Mouse (Mus musculus) liver, embryonic 18 days (tissue): ENCODE measurements around the gene Faah. TPM values are rescaled to one million over a fixed set of nuclear protein-coding genes. Genes with fewer than 3 reads are reported as not detected.

Experiments used
- polyA plus RNA-seq: library from polyadenylated mRNA; depleted of rRNA; stranded (reverse); fragments of >200 nt; gene quantifications from 2 replicates; pipeline ENCODE4 v1.2.3, GENCODE M21; 2012; rRNA removed

Gene Faah
- 23.5 TPM in 2 replicates for polyA plus RNA-seq

DNA sequence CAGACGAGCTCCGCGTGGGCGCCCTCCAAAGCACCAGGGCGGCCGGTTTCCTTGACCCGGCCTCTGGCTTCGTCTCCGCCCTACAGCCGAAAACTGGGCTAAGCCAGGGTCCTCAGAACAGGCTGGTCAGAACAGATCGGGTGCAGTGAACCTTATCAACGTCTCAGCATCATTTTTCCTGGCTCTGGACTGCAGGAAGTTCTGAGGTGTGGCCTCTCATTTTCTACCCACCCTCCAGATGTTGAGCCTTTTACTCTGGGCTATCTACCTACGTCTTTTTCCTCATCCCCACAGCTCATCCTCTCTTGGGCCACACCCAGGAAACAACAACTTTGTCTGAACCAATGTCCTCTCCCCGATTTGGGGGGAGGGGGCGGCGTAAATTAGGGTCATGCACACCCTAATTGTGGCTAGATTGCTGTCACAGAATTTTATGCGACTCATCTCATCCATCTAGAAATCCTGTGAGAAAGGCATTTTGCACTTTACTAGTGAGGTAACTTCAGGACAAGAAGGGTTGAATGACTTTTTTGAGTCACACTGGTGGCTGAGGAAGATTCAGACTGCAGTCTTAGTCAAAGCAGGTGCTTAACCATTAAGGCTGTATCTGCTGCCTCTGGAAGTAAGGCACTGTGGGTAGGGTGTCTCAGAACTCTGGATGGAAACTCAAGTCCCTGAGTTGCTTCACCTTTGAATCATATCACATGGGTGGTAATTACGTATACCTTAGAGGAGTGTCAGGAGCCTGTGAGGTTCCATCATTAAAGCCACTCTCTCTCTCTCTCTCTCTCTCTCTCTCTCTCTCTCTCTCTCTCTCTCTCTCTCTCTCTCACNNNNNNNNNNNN is at the start of gene Faah:
Gene Faah (minus strand): TSS at position 25 of the 845 bp plus-strand sequence.

DNA sequence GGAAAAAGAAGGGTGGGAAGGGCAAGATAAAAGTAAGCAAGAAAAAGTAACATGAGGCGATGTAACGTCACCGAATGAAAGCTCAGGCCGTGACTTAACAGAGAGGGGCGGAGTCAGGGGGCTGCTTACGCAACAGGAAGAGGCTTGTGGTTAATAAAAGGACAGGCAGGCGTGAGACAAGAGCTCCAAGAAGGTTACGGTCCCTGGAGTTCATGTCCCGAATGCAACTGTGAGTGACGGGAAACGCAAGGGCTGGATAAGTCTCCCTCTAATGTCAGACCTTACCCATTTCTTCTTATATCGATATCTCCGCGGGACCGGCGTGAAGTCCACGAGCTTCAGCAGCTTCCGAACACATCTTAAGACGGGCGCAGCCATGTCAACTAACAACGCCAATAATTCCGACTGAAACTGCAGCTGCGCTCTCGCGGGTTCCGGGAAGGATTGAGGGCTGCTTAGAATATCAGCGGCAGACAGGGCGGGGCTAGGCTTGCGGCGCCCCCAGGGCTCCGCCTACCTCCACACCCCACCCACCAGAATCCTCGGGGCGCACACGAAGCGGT is 35.8 kb upstream of the Faah start, which contains the start of gene Nsun4:
Gene Nsun4 (minus strand): TSS at position 478 of the 563 bp plus-strand sequence.

DNA sequence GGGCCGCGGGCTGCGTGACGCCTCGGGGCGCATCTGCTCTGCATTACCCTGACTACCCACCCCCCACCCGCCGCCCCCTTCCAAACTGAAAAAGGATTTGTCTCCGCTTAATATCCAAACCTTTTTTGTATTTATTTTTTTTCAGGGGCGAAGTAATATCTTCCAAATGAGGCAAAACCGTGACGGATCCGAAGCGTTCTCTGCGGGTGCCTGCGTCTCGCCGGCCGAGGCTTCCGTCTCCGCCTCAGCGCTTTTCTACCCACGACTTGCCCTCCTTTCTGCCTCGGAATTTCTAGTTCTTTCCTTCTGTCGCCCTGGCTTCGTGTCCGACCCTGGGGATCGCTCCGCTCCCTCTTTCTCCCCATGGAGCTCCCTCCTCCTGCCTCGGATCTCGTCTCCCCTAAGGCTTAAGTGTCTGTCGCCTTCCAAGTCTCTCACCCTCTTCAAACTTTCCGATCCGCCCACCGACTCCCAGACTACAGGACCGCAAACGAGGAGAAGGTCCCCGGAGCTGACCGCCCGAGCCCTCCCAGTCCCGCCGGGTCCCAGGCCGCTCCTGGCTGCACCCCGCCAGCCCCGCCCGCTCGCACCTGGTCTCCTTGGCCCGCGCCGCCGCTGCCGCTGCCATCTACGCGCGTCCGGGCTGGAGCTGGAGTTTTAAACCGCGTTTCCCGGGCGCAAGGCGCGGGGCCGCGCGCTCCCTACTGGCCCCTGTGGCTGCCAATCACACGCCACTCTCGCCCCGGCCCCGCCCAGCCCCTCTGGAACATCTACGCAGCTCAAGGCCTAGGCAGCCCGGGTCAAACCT is 78.2 kb downstream of the Faah start, which contains the start of gene Dmbx1:
Gene Dmbx1 (minus strand): TSS at position 632 of the 808 bp plus-strand sequence.

Other genes with a start within 250 kb of the Faah start
- 0.36 and 0.37 TPM in 2 replicates for gene Tex38, start 236.9 kb downstream of the Faah start, polyA plus RNA-seq
- gene Atpaf1, start 233.1 kb downstream of the Faah start, polyA plus RNA-seq, result 9.2 and 11.0 TPM in 2 replicates
- gene Mob3c, start 189.8 kb downstream of the Faah start, polyA plus RNA-seq, result 8.9 and 9.6 TPM in 2 replicates
- 48.5 and 49.7 TPM in 2 replicates for gene Mknk1, start 178.7 kb downstream of the Faah start, polyA plus RNA-seq
- gene Kncn, start 133.5 kb downstream of the Faah start, polyA plus RNA-seq, result not detected in 2 replicates
- not detected in 2 replicates for gene 6430628N08Rik, start 127.3 kb downstream of the Faah start, polyA plus RNA-seq
- not detected in 2 replicates for gene Dmbx1, start 78.0 kb downstream of the Faah start, polyA plus RNA-seq
- gene Nsun4, start 36.0 kb upstream of the Faah start, polyA plus RNA-seq, result 5.7 and 6.3 TPM in 2 replicates
- gene Uqcrh, start 57.1 kb upstream of the Faah start, polyA plus RNA-seq, result 317 and 391 TPM in 2 replicates
- 15.1 and 15.8 TPM in 2 replicates for gene Lrrc41, start 57.3 kb upstream of the Faah start, polyA plus RNA-seq
- gene Rad54l, start 105.8 kb upstream of the Faah start, polyA plus RNA-seq, result 6.9 and 7.1 TPM in 2 replicates
- 10.5 TPM in 2 replicates for gene Pomgnt1, start 105.9 kb upstream of the Faah start, polyA plus RNA-seq
- gene Lurap1, start 133.4 kb upstream of the Faah start, polyA plus RNA-seq, result 0.14 TPM in 2 replicates
- 0.02 TPM in 2 replicates for gene Tspan1, start 149.7 kb upstream of the Faah start, polyA plus RNA-seq
- not detected in 2 replicates for gene 1700042G07Rik, start 155.4 kb upstream of the Faah start, polyA plus RNA-seq
- gene Gm49337, start 155.5 kb upstream of the Faah start, polyA plus RNA-seq, result not detected in 2 replicates
- 0.73 TPM in 2 replicates for gene Pik3r3, start 203.7 kb upstream of the Faah start, polyA plus RNA-seq